Mouse (Mus musculus) CH12.LX (cell line): ENCODE measurements around the gene Zfp3. TPM values are rescaled to one million over a fixed set of nuclear protein-coding genes. Genes with fewer than 3 reads are reported as not detected.
"Not testable (repeated sequence)": the region's sequence is repeated elsewhere in the genome, so short reads cannot be mapped to it uniquely, and the experiment has no call there.

Source experiments
- DNase-seq: peaks from one replicate; pipeline ENCODE4 v3.0.0-alpha.2; 2013; ENCODE audit errors: extremely low read depth
- H3K27ac ChIP-seq: 2 replicates; pipeline ENCODE4 v1.5.1; 2012; ENCODE audit warnings: low read depth, mild to moderate bottlenecking, control low read depth, moderate library complexity; ENCODE audit not compliant: insufficient read depth
- H3K27me3 ChIP-seq: replicated peaks from 2 replicates; pipeline ENCODE3; 2012; ENCODE audit warnings: inconsistent platforms
- H3K36me3 ChIP-seq, 2 experiments: replicated peaks in 1 of 2; 2 replicates each; pipeline versions ENCODE3 to v1.6.1; 2012; ENCODE audit warnings: inconsistent platforms in 1 of 2, low read length in 1 of 2, mild to moderate bottlenecking in 1 of 2, mixed read lengths in 1 of 2, moderate library complexity in 1 of 2; ENCODE audit not compliant: control insufficient read depth in 1 of 2, insufficient read depth in 1 of 2
- H3K4me1 ChIP-seq, 2 experiments: 2 replicates each; pipeline ENCODE4 v1.6.1; 2012; ENCODE audit warnings: inconsistent platforms in 1 of 2, moderate library complexity in 1 of 2; ENCODE audit not compliant: insufficient read depth in 2 of 2, control insufficient read depth in 1 of 2
- H3K4me2 ChIP-seq: 2 replicates; pipeline ENCODE4 v1.6.1; 2012; ENCODE audit warnings: low read depth, mild to moderate bottlenecking, control low read depth; ENCODE audit not compliant: poor library complexity, insufficient read depth, severe bottlenecking
- H3K4me3 ChIP-seq, 3 experiments: fragments of 150-350 bp in 1 of 3; sonication (generic) in 1 of 3; replicated peaks in 1 of 3; 2 replicates each; pipeline versions ENCODE3 to v1.5.1; 2011 to 2012; ENCODE audit warnings: low read depth in 2 of 3, low read length in 2 of 3, mild to moderate bottlenecking in 2 of 3, moderate library complexity in 2 of 3, control low read depth in 1 of 3, improper control_type of control experiment in 1 of 3, inconsistent platforms in 1 of 3, mixed read lengths in 1 of 3; ENCODE audit not compliant: poor library complexity in 1 of 3
- H3K79me2 ChIP-seq: replicated peaks from 2 replicates; pipeline ENCODE4 v1.6.1; 2012; ENCODE audit warnings: mild to moderate bottlenecking, moderate library complexity; ENCODE audit not compliant: control insufficient read depth, poor library complexity, insufficient read depth, severe bottlenecking; ENCODE audit errors: extremely low read depth
- H3K9ac ChIP-seq: 2 replicates; pipeline ENCODE4 v1.6.1; 2012; ENCODE audit warnings: low read depth, mild to moderate bottlenecking, control low read depth, moderate library complexity; ENCODE audit not compliant: insufficient read depth
- H3K9me3 ChIP-seq: replicated peaks from 2 replicates; pipeline ENCODE3; 2012; ENCODE audit warnings: low read length, inconsistent platforms, mixed read lengths
- CHD1 ChIP-seq: IDR thresholded peaks from 2 replicates; pipeline ENCODE4 v1.6.1; 2012; ENCODE audit warnings: low read depth, low read length, improper control_type of control experiment, inconsistent platforms
- CHD2 ChIP-seq: IDR thresholded peaks from 2 replicates; pipeline ENCODE4 v1.6.1; 2011; ENCODE audit warnings: low read length, improper control_type of control experiment
- CTCF ChIP-seq, 2 experiments: IDR thresholded peaks in 1 of 2; conservative IDR thresholded peaks in 1 of 2; 2 replicates each; pipeline ENCODE4 v1.5.1; 2011 to 2012; ENCODE audit warnings: low read depth in 2 of 2, low read length in 2 of 2, improper control_type of control experiment in 1 of 2, inconsistent platforms in 1 of 2, mild to moderate bottlenecking in 1 of 2, moderate library complexity in 1 of 2
- EP300 ChIP-seq: IDR thresholded peaks from 2 replicates; pipeline ENCODE4 v1.6.1; 2011; ENCODE audit warnings: low read length, improper control_type of control experiment
- IRF4 ChIP-seq: IDR thresholded peaks from 2 replicates; pipeline ENCODE4 v1.6.1; 2014; ENCODE audit warnings: low read depth, mild to moderate bottlenecking, inconsistent platforms, low read length, improper control_type of control experiment
- JUND ChIP-seq: conservative IDR thresholded peaks from 2 replicates; pipeline ENCODE4 v1.6.1; 2011; ENCODE audit warnings: low read depth, low read length, improper control_type of control experiment
- MAFK ChIP-seq: IDR thresholded peaks from 2 replicates; pipeline ENCODE4 v1.6.1; 2011; ENCODE audit warnings: low read length, improper control_type of control experiment; ENCODE audit not compliant: insufficient replicate concordance
- MAZ ChIP-seq: IDR thresholded peaks from 2 replicates; pipeline ENCODE4 v1.6.1; 2012; ENCODE audit warnings: low read depth, mild to moderate bottlenecking, inconsistent platforms, low read length, improper control_type of control experiment, moderate library complexity
- MEF2A ChIP-seq: IDR thresholded peaks from 2 replicates; pipeline ENCODE4 v1.6.1; 2014; ENCODE audit warnings: low read depth, mild to moderate bottlenecking, inconsistent platforms, low read length, improper control_type of control experiment, borderline replicate concordance
- MXI1 ChIP-seq: IDR thresholded peaks from 2 replicates; pipeline ENCODE4 v1.6.1; 2011; ENCODE audit warnings: mild to moderate bottlenecking, low read depth, low read length, improper control_type of control experiment
- MYC ChIP-seq: IDR thresholded peaks from 2 replicates; pipeline ENCODE4 v1.6.1; 2011; ENCODE audit warnings: low read depth, mild to moderate bottlenecking, improper control_type of control experiment, low read length
- NELFE ChIP-seq: IDR thresholded peaks from 2 replicates; pipeline ENCODE4 v1.6.1; 2011; ENCODE audit warnings: low read depth, low read length, improper control_type of control experiment
- NRF1 ChIP-seq: IDR thresholded peaks from 2 replicates; pipeline ENCODE4 v1.6.1; 2014; ENCODE audit warnings: low read depth, mild to moderate bottlenecking, inconsistent platforms, low read length, improper control_type of control experiment, moderate library complexity
- POLR2A ChIP-seq: IDR thresholded peaks from 2 replicates; pipeline ENCODE4 v1.6.1; 2011; ENCODE audit warnings: low read depth, mild to moderate bottlenecking, improper control_type of control experiment, low read length
- RAD21 ChIP-seq: IDR thresholded peaks from 2 replicates; pipeline ENCODE4 v1.6.1; 2011; ENCODE audit warnings: low read depth, mild to moderate bottlenecking, low read length, improper control_type of control experiment, moderate library complexity
- SIN3A ChIP-seq: IDR thresholded peaks from 2 replicates; pipeline ENCODE4 v1.6.1; 2012; ENCODE audit warnings: low read length, improper control_type of control experiment, inconsistent platforms
- SMC3 ChIP-seq: IDR thresholded peaks from 2 replicates; pipeline ENCODE4 v1.6.1; 2011; ENCODE audit warnings: low read depth, low read length, improper control_type of control experiment
- TCF12 ChIP-seq: IDR thresholded peaks from 2 replicates; pipeline ENCODE4 v1.6.1; 2014; ENCODE audit warnings: low read depth, mild to moderate bottlenecking, inconsistent platforms, low read length, improper control_type of control experiment
- UBTF ChIP-seq: IDR thresholded peaks from 2 replicates; pipeline ENCODE4 v1.6.1; 2012; ENCODE audit warnings: low read depth, mild to moderate bottlenecking, inconsistent platforms, low read length, improper control_type of control experiment, moderate library complexity
- USF2 ChIP-seq: conservative IDR thresholded peaks from 2 replicates; pipeline ENCODE4 v1.6.1; 2011; ENCODE audit warnings: low read depth, low read length, improper control_type of control experiment
- ZC3H11A ChIP-seq: IDR thresholded peaks from 2 replicates; pipeline ENCODE4 v1.6.1; 2012; ENCODE audit warnings: low read depth, mild to moderate bottlenecking, inconsistent platforms, low read length, improper control_type of control experiment
- ZMIZ1 ChIP-seq: IDR thresholded peaks from 2 replicates; pipeline ENCODE4 v1.6.1; 2012; ENCODE audit warnings: low read depth, mild to moderate bottlenecking, inconsistent platforms, low read length, improper control_type of control experiment
- ZNF384 ChIP-seq: IDR thresholded peaks from 2 replicates; pipeline ENCODE4 v1.6.1; 2012; ENCODE audit warnings: low read depth, low read length, improper control_type of control experiment, inconsistent platforms
- dilution Hi-C: fragments of 300-500 bp; cut with MboI; formaldehyde crosslinking; loops from 2 replicates; pipeline ENCODE4 v1.14.3; 2020; ENCODE audit warnings: low sequenced_read_pairs; ENCODE audit not compliant: extremely low pct_unique_long_range_greater_than_20kb, extremely low pct_ligation_motif_present
- in situ Hi-C: fragments of 300-500 bp; cut with MboI; formaldehyde crosslinking; loops from 3 replicates; pipeline ENCODE4 v1.14.3; 2019; ENCODE audit warnings: low sequenced_read_pairs, low pct_ligation_motif_present, low pct_unique_long_range_greater_than_20kb, mixed read lengths
- polyA plus RNA-seq: library from polyadenylated mRNA; unstranded; fragments of >175 nt; gene quantifications from 2 replicates; pipeline ENCODE4 v1.2.1, GENCODE M21; 2012; ENCODE audit warnings: low read depth; ENCODE audit not compliant: insufficient read length
- total RNA-seq, 2 experiments: library from RNA; depleted of rRNA; stranded (reverse); fragments of 300-350 nt in 1 of 2; fragments of >200 nt in 1 of 2; gene quantifications; 2 replicates each; pipeline ENCODE4 v1.2.3; 2012 to 2014

Gene Zfp3
- total and polyA plus RNA-seq, 3 experiments = 1.7 to 3.5 (median 2.0) TPM

- peaks cover 5 to 18% of the 10 kb centered on the region in 2 experiments; a peak in 3 of 4 replicates for H3K4me1 ChIP-seq
- H3K36me3 ChIP-seq = peaks cover under 1 to 25% of the 10 kb centered on the region in 2 experiments
- H3K27me3 ChIP-seq = no peaks in the 10 kb centered on the region
- peaks cover 3% of the 10 kb centered on the region for H3K9me3 ChIP-seq
- no peak overlapping the region for H3K27ac ChIP-seq
- no peaks in the 10 kb centered on the region for H3K79me2 ChIP-seq
- TF ChIP-seq SMC3 (no peak), USF2 (no peak), ZMIZ1 (no peak), UBTF (no peak), JUND (no peak), MYC (no peak), MAZ (no peak), NELFE (no peak), IRF4 (no peak), CHD2 (no peak), TCF12 (no peak), ZC3H11A (no peak), CTCF (conservative IDR thresholded peaks at IDR 0.05 in 1 of 2, IDR thresholded peaks at IDR 0.05 in 1 of 2; ENCODE audit: low read depth in 2 of 2, low read length in 2 of 2) (no peak), POLR2A (no peak), NRF1 (no peak), CHD1 (no peak), EP300 (no peak), MAFK (no peak), RAD21 (no peak)
- H3K4me2 ChIP-seq = no peak overlapping the region
- H3K4me3 ChIP-seq = no peak overlapping the region
- in situ Hi-C loops (loop anchor here (5.0 kb wide), 1 partner anchor 35 kb away; the partner anchor contains the start of gene Scimp), dilution Hi-C loops (no loop called here)
- DNase-seq = no peak
- H3K9ac ChIP-seq = no peak overlapping the region
Observed at GRCm38 (mm10) chr11:70777634-70778033, 13.6 kb downstream of the Zfp3 start.

GRCm38 (mm10) chr11:70778058-70778457, 14.0 kb downstream of the Zfp3 start:
- H3K9ac ChIP-seq, H3K27ac ChIP-seq, dilution Hi-C loops, H3K4me2 ChIP-seq, H3K79me2 ChIP-seq, H3K9me3 ChIP-seq, H3K27me3 ChIP-seq: not testable (repeated sequence)
- in situ Hi-C loops = loop anchor here (5.0 kb wide), 1 partner anchor 34 kb away; the partner anchor contains the start of gene Scimp
- Histone ChIP-seq H3K36me3 (peaks cover 0 to 25% of the 10 kb centered on the region in 2 experiments), H3K4me1 (peaks cover 5 to 18% of the 10 kb centered on the region in 2 experiments; a peak in 3 of 4 replicates)
- peak; percentile 70 for DNase-seq
- TF ChIP-seq MYC = peak; percentile 53; the same call in 1 of the 2 replicates
- TF ChIP-seq SMC3 = peak; percentile 88
- 0 out of 2 replicates have a peak, but pooled peaks have one; percentile 28 for TF ChIP-seq IRF4
- peak; percentile 78 for TF ChIP-seq ZNF384
- TF ChIP-seq ZC3H11A = peak; percentile 84
- peak; percentile 55; the same call in 1 of the 2 replicates for TF ChIP-seq JUND
- TF ChIP-seq NELFE = 0 out of 2 replicates have a peak, but pooled peaks have one; percentile 37
- TF ChIP-seq MEF2A = 0 out of 2 replicates have a peak, but pooled peaks have one; percentile 35
- 0 out of 2 replicates have a peak, but pooled peaks have one; percentile 30 for TF ChIP-seq MXI1
- peak; percentile 86 for TF ChIP-seq RAD21
- peak; percentile 28 to 90; a peak in 3 of 4 replicates for TF ChIP-seq CTCF (conservative IDR thresholded peaks at IDR 0.05 in 1 of 2, IDR thresholded peaks at IDR 0.05 in 1 of 2; ENCODE audit: low read depth in 2 of 2, low read length in 2 of 2)
- TF ChIP-seq SIN3A = 0 out of 2 replicates have a peak, but pooled peaks have one; percentile 34
- TF ChIP-seq, all 38 proteins: peak for 12; not testable (repeated sequence) for 26
- not testable (repeated sequence) for H3K4me3 ChIP-seq
